Mouse (Mus musculus): ENCODE measurements around the gene Kyat1. TPM values are rescaled to one million over a fixed set of nuclear protein-coding genes. Genes with fewer than 3 reads are reported as not detected.

Gene Kyat1
- polyA plus RNA-seq, 1 experiment = 9.6 TPM

DNA sequence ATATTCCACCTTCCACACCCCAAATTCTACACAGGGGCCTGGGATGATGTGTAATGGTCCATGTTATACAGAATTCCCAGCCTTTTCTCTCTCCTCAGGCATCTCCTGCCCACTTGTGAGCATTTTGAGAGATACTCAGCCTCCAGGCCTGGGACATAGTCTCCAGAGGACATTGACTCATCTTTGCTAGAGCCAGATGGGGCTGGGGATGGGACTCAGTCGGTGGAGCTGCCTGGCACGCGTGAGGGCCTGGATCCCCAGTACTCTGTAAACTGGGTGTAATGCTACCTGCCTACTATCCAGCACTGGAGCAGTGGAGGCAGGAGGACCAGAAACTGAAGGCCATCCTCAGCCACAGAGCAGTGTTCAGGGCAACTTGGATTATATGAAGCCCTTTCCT is 43.5 kb upstream of the Kyat1 start:
- H3K27me3 ChIP-seq (ENCODE audit: control insufficient read depth, insufficient read depth, low read length, poor library complexity, severe bottlenecking) = no peaks in the 10 kb centered on the region
- no peaks in the 10 kb centered on the region for H3K36me3 ChIP-seq (ENCODE audit: control insufficient read depth, insufficient read depth, low read length, poor library complexity, severe bottlenecking)
- peaks cover 4% of the 10 kb centered on the region for H3K4me1 ChIP-seq (ENCODE audit: control insufficient read depth, insufficient read depth, low read length)
- TF ChIP-seq CTCF (IDR thresholded peaks at IDR 0.05; ENCODE audit: low read depth, low read length) (no peak), POLR2A (IDR thresholded peaks at IDR 0.05; ENCODE audit: insufficient read depth, low read length) (no peak), EP300 (IDR thresholded peaks at IDR 0.05; ENCODE audit: insufficient read depth, low read depth, low read length) (no peak)
- no peak overlapping the region for H3K9ac ChIP-seq (ENCODE audit: low read depth, poor library complexity, severe bottlenecking)
- no peaks in the 10 kb centered on the region for H3K9me3 ChIP-seq (replicated peaks; ENCODE audit: control insufficient read depth, insufficient read depth, low read length, poor library complexity, severe bottlenecking)
- no peak overlapping the region for H3K27ac ChIP-seq (ENCODE audit: insufficient read depth, low read length)
- no peak overlapping the region for H3K4me3 ChIP-seq (ENCODE audit: low read depth, low read length)

GRCm38 (mm10) chr2:30247681-30248080 is 42.0 kb upstream of the Kyat1 start:
- Histone ChIP-seq H3K4me1 (ENCODE audit: control insufficient read depth, insufficient read depth, low read length) (peaks cover 2% of the 10 kb centered on the region), H3K9ac (ENCODE audit: low read depth, poor library complexity, severe bottlenecking) (no peak overlapping the region), H3K9me3 (replicated peaks; ENCODE audit: control insufficient read depth, insufficient read depth, low read length, poor library complexity, severe bottlenecking) (no peaks in the 10 kb centered on the region), H3K27ac (ENCODE audit: insufficient read depth, low read length) (no peak overlapping the region), H3K4me3 (ENCODE audit: low read depth, low read length) (no peak overlapping the region), H3K36me3 (ENCODE audit: control insufficient read depth, insufficient read depth, low read length, poor library complexity, severe bottlenecking) (no peaks in the 10 kb centered on the region), H3K27me3 (ENCODE audit: control insufficient read depth, insufficient read depth, low read length, poor library complexity, severe bottlenecking) (no peaks in the 10 kb centered on the region)
- TF ChIP-seq EP300 (IDR thresholded peaks at IDR 0.05; ENCODE audit: insufficient read depth, low read depth, low read length) (no peak), POLR2A (IDR thresholded peaks at IDR 0.05; ENCODE audit: insufficient read depth, low read length) (no peak), CTCF (IDR thresholded peaks at IDR 0.05; ENCODE audit: low read depth, low read length) (no peak)

- H3K4me1 ChIP-seq (ENCODE audit: control insufficient read depth, insufficient read depth, low read length) = peaks cover 2% of the 10 kb centered on the region
- TF ChIP-seq CTCF (IDR thresholded peaks at IDR 0.05; ENCODE audit: low read depth, low read length) = no peak
- no peak for TF ChIP-seq EP300 (IDR thresholded peaks at IDR 0.05; ENCODE audit: insufficient read depth, low read depth, low read length)
- TF ChIP-seq POLR2A (IDR thresholded peaks at IDR 0.05; ENCODE audit: insufficient read depth, low read length) = no peak
- H3K4me3 ChIP-seq (ENCODE audit: low read depth, low read length) = no peak overlapping the region
- no peaks in the 10 kb centered on the region for H3K36me3 ChIP-seq (ENCODE audit: control insufficient read depth, insufficient read depth, low read length, poor library complexity, severe bottlenecking)
- no peaks in the 10 kb centered on the region for H3K9me3 ChIP-seq (replicated peaks; ENCODE audit: control insufficient read depth, insufficient read depth, low read length, poor library complexity, severe bottlenecking)
- no peak overlapping the region for H3K9ac ChIP-seq (ENCODE audit: low read depth, poor library complexity, severe bottlenecking)
- no peak overlapping the region for H3K27ac ChIP-seq (ENCODE audit: insufficient read depth, low read length)
- no peaks in the 10 kb centered on the region for H3K27me3 ChIP-seq (ENCODE audit: control insufficient read depth, insufficient read depth, low read length, poor library complexity, severe bottlenecking)
Observed at GRCm38 (mm10) chr2:30247036-30247435, 41.4 kb upstream of the Kyat1 start.

DNA sequence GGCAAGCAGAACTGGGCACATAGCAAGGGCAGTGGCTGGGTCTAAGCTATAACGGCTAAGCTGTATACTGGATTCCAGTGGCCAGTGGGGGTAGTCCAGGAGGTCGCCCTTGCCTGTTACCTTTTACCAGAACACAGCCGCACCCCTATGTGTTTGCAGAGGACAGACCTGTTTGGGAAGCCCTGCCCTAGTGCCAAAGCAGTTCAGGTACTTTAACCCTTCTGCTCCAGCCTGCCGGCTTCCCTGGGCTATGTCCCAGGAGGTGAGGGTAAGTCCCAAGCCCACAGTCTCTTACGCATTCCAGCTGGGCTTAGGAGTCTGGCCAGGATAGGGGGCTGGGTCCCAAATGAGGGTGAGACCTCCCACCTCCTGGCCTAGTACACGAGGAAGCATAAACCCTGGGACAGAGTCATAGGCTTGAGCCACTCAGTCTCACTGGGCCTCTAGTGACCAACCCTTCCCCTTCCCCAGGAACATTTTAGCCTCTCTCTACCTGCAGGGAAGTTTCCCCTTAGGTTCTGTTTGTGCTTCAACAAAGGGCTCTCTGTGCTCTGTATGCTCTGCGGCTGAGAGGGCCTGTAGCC is 39.0 kb upstream of the Kyat1 start:
- no peaks in the 10 kb centered on the region; the same call in 1 of the 2 replicates for H3K36me3 ChIP-seq (ENCODE audit: control insufficient read depth, insufficient read depth, low read length, poor library complexity, severe bottlenecking)
- H3K27ac ChIP-seq (ENCODE audit: insufficient read depth, low read length) = no peak overlapping the region
- H3K4me3 ChIP-seq (ENCODE audit: low read depth, low read length) = no peak overlapping the region
- H3K9me3 ChIP-seq (replicated peaks; ENCODE audit: control insufficient read depth, insufficient read depth, low read length, poor library complexity, severe bottlenecking) = no peaks in the 10 kb centered on the region
- H3K4me1 ChIP-seq (ENCODE audit: control insufficient read depth, insufficient read depth, low read length) = no peaks in the 10 kb centered on the region
- no peak overlapping the region for H3K9ac ChIP-seq (ENCODE audit: low read depth, poor library complexity, severe bottlenecking)
- no peaks in the 10 kb centered on the region for H3K27me3 ChIP-seq (ENCODE audit: control insufficient read depth, insufficient read depth, low read length, poor library complexity, severe bottlenecking)
- no peak for TF ChIP-seq POLR2A (IDR thresholded peaks at IDR 0.05; ENCODE audit: insufficient read depth, low read length)
- no peak for TF ChIP-seq CTCF (IDR thresholded peaks at IDR 0.05; ENCODE audit: low read depth, low read length)
- TF ChIP-seq EP300 (IDR thresholded peaks at IDR 0.05; ENCODE audit: insufficient read depth, low read depth, low read length) = no peak

DNA sequence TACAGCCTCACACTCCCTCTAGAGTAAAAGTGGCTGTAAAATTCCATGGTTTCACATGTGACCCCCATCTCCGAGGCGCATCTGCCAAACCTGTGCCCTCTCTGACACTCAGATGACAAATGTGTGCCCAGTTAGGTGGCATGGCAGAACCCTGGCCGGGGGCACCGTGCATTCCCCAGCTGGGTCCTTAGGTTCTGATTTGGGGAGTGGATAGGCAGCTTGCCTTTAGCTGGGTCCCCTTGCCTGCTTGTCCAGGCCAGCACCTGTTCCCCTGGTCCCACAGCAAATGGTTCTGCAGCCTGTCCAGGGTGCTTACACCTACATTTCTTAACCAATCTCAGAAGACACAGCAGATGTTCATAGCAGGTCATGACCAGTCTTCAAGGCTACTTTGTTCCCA is 37.7 kb upstream of the Kyat1 start:
- TF ChIP-seq CTCF (IDR thresholded peaks at IDR 0.05; ENCODE audit: low read depth, low read length) = no peak
- TF ChIP-seq EP300 (IDR thresholded peaks at IDR 0.05; ENCODE audit: insufficient read depth, low read depth, low read length) = no peak
- TF ChIP-seq POLR2A (IDR thresholded peaks at IDR 0.05; ENCODE audit: insufficient read depth, low read length) = no peak
- Histone ChIP-seq H3K4me3 (ENCODE audit: low read depth, low read length) (no peak overlapping the region), H3K9me3 (replicated peaks; ENCODE audit: control insufficient read depth, insufficient read depth, low read length, poor library complexity, severe bottlenecking) (no peaks in the 10 kb centered on the region), H3K9ac (ENCODE audit: low read depth, poor library complexity, severe bottlenecking) (no peak overlapping the region), H3K4me1 (ENCODE audit: control insufficient read depth, insufficient read depth, low read length) (no peaks in the 10 kb centered on the region), H3K36me3 (ENCODE audit: control insufficient read depth, insufficient read depth, low read length, poor library complexity, severe bottlenecking) (no peaks in the 10 kb centered on the region; the same call in 1 of the 2 replicates), H3K27ac (ENCODE audit: insufficient read depth, low read length) (peak overlapping the region; percentile 21; the same call in 1 of the 2 replicates), H3K27me3 (ENCODE audit: control insufficient read depth, insufficient read depth, low read length, poor library complexity, severe bottlenecking) (no peaks in the 10 kb centered on the region)

- Histone ChIP-seq H3K36me3 (ENCODE audit: control insufficient read depth, insufficient read depth, low read length, poor library complexity, severe bottlenecking) (no peaks in the 10 kb centered on the region; the same call in 1 of the 2 replicates), H3K4me1 (ENCODE audit: control insufficient read depth, insufficient read depth, low read length) (no peaks in the 10 kb centered on the region), H3K4me3 (ENCODE audit: low read depth, low read length) (no peak overlapping the region), H3K27me3 (ENCODE audit: control insufficient read depth, insufficient read depth, low read length, poor library complexity, severe bottlenecking) (no peaks in the 10 kb centered on the region), H3K9me3 (replicated peaks; ENCODE audit: control insufficient read depth, insufficient read depth, low read length, poor library complexity, severe bottlenecking) (no peaks in the 10 kb centered on the region), H3K9ac (ENCODE audit: low read depth, poor library complexity, severe bottlenecking) (no peak overlapping the region), H3K27ac (ENCODE audit: insufficient read depth, low read length) (peak overlapping the region; percentile 62)
- TF ChIP-seq CTCF (IDR thresholded peaks at IDR 0.05; ENCODE audit: low read depth, low read length) = no peak
- TF ChIP-seq POLR2A (IDR thresholded peaks at IDR 0.05; ENCODE audit: insufficient read depth, low read length) = no peak
- 0 out of 2 replicates have a peak, but pooled peaks have one; percentile 52 for TF ChIP-seq EP300 (IDR thresholded peaks at IDR 0.05; ENCODE audit: insufficient read depth, low read depth, low read length)
Observed at GRCm38 (mm10) chr2:30242509-30242908, 36.9 kb upstream of the Kyat1 start.

Measured in ES-Bruce4 (cell line).